Mouse (Mus musculus): ENCODE results near the gene E330034G19Rik. TPM values are rescaled to one million over a fixed set of nuclear protein-coding genes. Genes with fewer than 3 reads are reported as not detected.

Gene E330034G19Rik
- under 1 TPM in 1 of 2 experiments, not detected in 1; 0.02 TPM for polyA plus RNA-seq (2012; fragmentation: generic; extraction: Trizol)

GRCm38 (mm10) chr14:24292914-24293313 lies at the start of gene E330034G19Rik:
TSS of gene E330034G19Rik (plus strand) at chr14:24293214.

GRCm38 (mm10) chr14:24245177-24246081 lies 47.6 kb upstream of the E330034G19Rik start, which contains the start of gene Dlg5:
TSS of gene Dlg5 (minus strand) at chr14:24245920.

Other genes starting within 250 kb of the E330034G19Rik start
- gene Dlg5, start 47.3 kb upstream of the E330034G19Rik start, polyA plus RNA-seq (2012; fragmentation: generic; extraction: Trizol), result 10 to 100 TPM; 19.1 to 33.3 TPM
- 1 to 10 TPM; 3.8 to 6.2 TPM for gene Polr3a, start 193.8 kb downstream of the E330034G19Rik start, polyA plus RNA-seq (2012; fragmentation: generic; extraction: Trizol)
- gene Rps24, start 193.9 kb downstream of the E330034G19Rik start, polyA plus RNA-seq (2012; fragmentation: generic; extraction: Trizol), result 1,000 to 10,000 TPM in 1 of 2 experiments, 100 to 1,000 TPM in 1; 595 to 3,865 TPM

Measured in C3H10T1/2 (cell line).